Mouse (Mus musculus) neural tube, embryonic 12.5 days (tissue): Measurements from ENCODE around the gene Eif4g1. TPM values are rescaled to one million over a fixed set of nuclear protein-coding genes. Genes with fewer than 3 reads are reported as not detected.

Experiments
- ATAC-seq: fragments of 200-750 bp; cut with Nextera tagmentation; 2 replicates; pipeline ENCODE4 v1.8.0; 2017; ENCODE audit warnings: low read depth, mild to moderate bottlenecking, moderate TSS enrichment, moderate library complexity; ENCODE audit not compliant: low FRiP score
- H3K27ac ChIP-seq: fragments of 300-500 bp; sonication (generic); 2 replicates; pipeline ENCODE4 v1.5.1; 2016
- H3K27me3 ChIP-seq: fragments of 300-500 bp; sonication (generic); replicated peaks from 2 replicates; pipeline ENCODE4 v1.6.1; 2016; ENCODE audit warnings: mild to moderate bottlenecking
- H3K36me3 ChIP-seq: fragments of 300-500 bp; sonication (generic); 2 replicates; pipeline ENCODE4 v1.6.1; 2016; ENCODE audit warnings: mild to moderate bottlenecking
- H3K4me1 ChIP-seq: fragments of 300-500 bp; sonication (generic); 2 replicates; pipeline ENCODE4 v1.6.1; 2016
- H3K4me2 ChIP-seq: fragments of 300-500 bp; sonication (generic); replicated peaks from 2 replicates; pipeline ENCODE4 v1.6.1; 2016; ENCODE audit warnings: mild to moderate bottlenecking
- H3K4me3 ChIP-seq: fragments of 300-500 bp; sonication (generic); 2 replicates; pipeline ENCODE4 v1.5.1; 2016
- H3K9ac ChIP-seq: fragments of 300-500 bp; sonication (generic); 2 replicates; pipeline ENCODE4 v1.6.1; 2016; ENCODE audit warnings: mild to moderate bottlenecking
- H3K9me3 ChIP-seq: fragments of 300-500 bp; sonication (generic); 2 replicates; pipeline ENCODE4 v1.6.1; 2016; ENCODE audit warnings: mild to moderate bottlenecking
- WGBS: fragments of 180-500 bp; shearing (Covaris S2); methylation state at CpG from one replicate; pipeline ENCODE4 v1.1.7; 2016; 5-methylcytosine and 5-hydroxymethylcytosine counted together
- polyA plus RNA-seq: library from polyadenylated mRNA; unstranded; fragments of >200 nt; fragmentation: Nextera tagmentation; extraction: Ambion mirVana; gene quantifications from 2 replicates; pipeline ENCODE4 v1.2.1, GENCODE M21; 2016

Eif4g1 gene
- polyA plus RNA-seq, 1 experiment from 2014 or later, result 183 TPM

DNA sequence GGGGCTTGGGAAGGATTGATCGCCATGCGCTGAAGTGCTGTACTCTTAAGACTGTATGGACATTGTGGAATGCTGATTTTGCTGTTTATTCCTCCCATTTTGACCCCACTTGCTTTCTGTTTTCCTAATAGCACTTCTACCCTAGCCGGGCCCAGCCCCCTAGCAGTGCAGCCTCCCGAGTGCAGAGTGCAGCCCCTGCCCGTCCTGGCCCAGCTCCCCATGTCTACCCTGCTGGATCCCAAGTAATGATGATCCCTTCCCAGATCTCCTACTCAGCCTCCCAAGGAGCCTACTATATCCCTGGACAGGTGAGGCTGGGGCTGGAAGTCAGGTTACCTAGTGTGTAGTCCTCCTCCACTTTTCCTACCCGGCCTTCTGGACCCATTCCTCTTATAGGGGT is 7.1 kb downstream of the Eif4g1 start:
- 92% methylated on average over 6 of the region's 6 CpGs for WGBS
- 0 out of 2 replicates have a peak overlapping the region, but pooled peaks have one; percentile 99 for H3K4me2 ChIP-seq
- H3K9me3 ChIP-seq, result no peaks in the 10 kb centered on the region
- no peak overlapping the region for H3K9ac ChIP-seq
- H3K4me3 ChIP-seq, result no peak overlapping the region
- no peaks in the 10 kb centered on the region for H3K27me3 ChIP-seq
- no peak overlapping the region for H3K27ac ChIP-seq
- peaks cover 49% of the 10 kb centered on the region for H3K36me3 ChIP-seq
- H3K4me1 ChIP-seq, result peaks cover 15% of the 10 kb centered on the region
- ATAC-seq, result no peak

DNA sequence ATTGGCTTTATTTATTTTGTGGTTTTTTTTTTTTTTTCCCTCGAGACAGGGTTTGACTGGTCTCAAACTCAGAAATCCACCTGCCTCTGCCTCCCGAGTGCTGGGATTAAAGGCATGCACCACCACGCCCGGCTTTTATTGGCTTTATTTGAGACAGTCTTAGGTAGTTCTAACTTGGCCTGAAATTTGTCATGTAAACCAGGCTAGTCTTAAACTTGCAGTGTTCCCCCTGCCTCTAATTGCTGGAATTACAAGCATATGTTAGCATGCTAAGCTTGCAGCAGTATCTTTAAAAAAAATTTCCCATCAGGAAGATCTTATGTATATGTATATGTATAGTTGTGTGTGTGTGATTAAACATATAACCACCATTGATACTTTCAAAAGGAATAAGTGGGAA is 8.6 kb downstream of the Eif4g1 start:
- Histone ChIP-seq H3K9ac (no peak overlapping the region), H3K9me3 (no peaks in the 10 kb centered on the region), H3K36me3 (peaks cover 64% of the 10 kb centered on the region), H3K4me1 (peaks cover 15% of the 10 kb centered on the region), H3K4me2 (no peak overlapping the region), H3K27me3 (no peaks in the 10 kb centered on the region), H3K27ac (no peak overlapping the region), H3K4me3 (no peak overlapping the region)
- 85% methylated on average over 4 of the region's 4 CpGs for WGBS
- ATAC-seq, result no peak

DNA sequence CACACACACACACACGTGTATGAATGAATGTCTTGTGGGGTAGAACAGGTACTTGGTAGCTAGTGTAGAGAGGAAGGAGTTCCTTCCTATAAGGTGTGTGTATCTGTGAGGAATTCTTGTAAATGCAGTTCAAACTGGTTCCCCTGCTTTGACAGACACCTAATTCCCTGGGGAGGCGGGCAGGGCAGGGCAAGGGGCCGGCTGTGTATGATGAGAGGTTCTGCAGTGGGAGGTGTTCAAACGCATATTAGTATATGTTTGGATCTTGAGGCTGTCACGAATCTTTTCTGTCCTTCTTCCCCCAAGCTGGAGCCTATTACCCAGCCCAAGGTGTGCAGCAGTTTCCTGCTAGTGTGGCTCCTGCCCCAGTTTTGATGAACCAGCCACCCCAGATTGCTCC is 9.3 kb downstream of the Eif4g1 start:
- no peak overlapping the region for H3K4me2 ChIP-seq
- no peaks in the 10 kb centered on the region for H3K27me3 ChIP-seq
- no peak overlapping the region for H3K9ac ChIP-seq
- peaks cover 71% of the 10 kb centered on the region for H3K36me3 ChIP-seq
- no peak overlapping the region for H3K27ac ChIP-seq
- no peak for ATAC-seq
- no peaks in the 10 kb centered on the region for H3K9me3 ChIP-seq
- H3K4me3 ChIP-seq, result no peak overlapping the region
- WGBS, result 89% methylated on average over 5 of the region's 5 CpGs
- H3K4me1 ChIP-seq, result peaks cover 15% of the 10 kb centered on the region

DNA sequence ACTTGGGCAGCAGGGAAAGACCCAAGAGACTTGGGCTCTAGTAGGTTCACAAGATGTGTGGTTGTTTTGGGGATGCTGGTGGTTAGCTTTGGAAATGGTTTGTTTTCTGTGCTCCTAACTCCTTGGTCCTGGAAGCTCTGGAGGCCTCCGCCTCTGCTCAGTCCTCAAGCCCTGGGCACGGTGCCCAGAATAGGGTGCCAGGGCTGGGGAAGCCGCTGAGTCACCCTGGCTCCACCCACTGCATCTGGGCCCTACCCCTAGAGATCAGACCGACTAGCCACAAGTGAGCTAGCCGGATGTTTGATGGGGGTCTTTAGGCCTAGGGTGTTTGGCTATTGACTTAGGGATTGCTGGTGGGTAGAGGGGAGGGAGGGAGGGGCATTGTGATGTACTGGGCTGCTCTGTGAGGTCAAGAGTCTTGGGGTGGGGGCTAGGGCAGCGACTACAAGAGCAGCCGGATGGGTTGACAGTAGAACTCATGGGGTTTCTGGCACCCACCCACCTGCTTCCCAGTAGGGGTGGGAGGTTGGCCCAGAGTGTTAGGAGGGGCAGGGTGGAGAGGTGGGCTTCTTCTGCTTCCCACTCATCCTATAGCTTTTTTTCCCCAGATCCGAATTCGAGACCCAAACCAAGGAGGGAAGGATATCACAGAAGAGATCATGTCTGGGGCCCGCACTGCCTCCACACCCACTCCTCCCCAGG is 10.0 kb downstream of the Eif4g1 start:
- H3K4me2 ChIP-seq, result no peak overlapping the region

DNA sequence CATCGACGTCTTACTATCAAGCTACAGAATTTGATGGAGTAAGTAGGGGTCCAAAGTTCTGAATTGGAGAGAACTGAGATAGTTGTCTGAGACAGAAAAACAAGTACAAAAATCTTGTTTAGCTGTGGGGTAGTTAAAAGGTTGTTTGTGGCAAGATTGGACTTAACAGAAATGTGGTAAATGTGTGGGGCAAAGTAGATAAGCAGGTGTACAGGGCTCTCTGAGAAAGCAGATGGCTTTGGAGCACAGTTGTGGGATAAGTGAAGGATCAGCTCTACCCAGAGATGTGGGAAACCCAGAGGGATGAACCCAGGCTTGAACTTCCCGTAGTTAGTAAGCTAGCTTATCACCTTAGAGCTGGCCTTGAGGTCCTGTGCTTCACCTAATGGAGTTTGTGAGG is 22.7 kb downstream of the Eif4g1 start:
- Histone ChIP-seq H3K4me3 (no peak overlapping the region), H3K27ac (no peak overlapping the region), H3K27me3 (no peaks in the 10 kb centered on the region), H3K36me3 (peaks cover 61% of the 10 kb centered on the region), H3K4me1 (peaks cover 35% of the 10 kb centered on the region), H3K9me3 (no peaks in the 10 kb centered on the region), H3K4me2 (no peak overlapping the region), H3K9ac (no peak overlapping the region)
- 92% methylated on average over 3 of the region's 3 CpGs for WGBS
- ATAC-seq, result no peak

More for the DNA sequence above, 10.0 kb downstream of the Eif4g1 start:
- peaks cover 15% of the 10 kb centered on the region for H3K4me1 ChIP-seq
- no peaks in the 10 kb centered on the region for H3K27me3 ChIP-seq
- H3K9ac ChIP-seq, result no peak overlapping the region
- no peaks in the 10 kb centered on the region for H3K9me3 ChIP-seq
- H3K36me3 ChIP-seq, result peaks cover 78% of the 10 kb centered on the region
- 87% methylated on average over 10 of the region's 10 CpGs for WGBS
- ATAC-seq, result no peak
- no peak overlapping the region for H3K27ac ChIP-seq
- H3K4me3 ChIP-seq, result no peak overlapping the region

DNA sequence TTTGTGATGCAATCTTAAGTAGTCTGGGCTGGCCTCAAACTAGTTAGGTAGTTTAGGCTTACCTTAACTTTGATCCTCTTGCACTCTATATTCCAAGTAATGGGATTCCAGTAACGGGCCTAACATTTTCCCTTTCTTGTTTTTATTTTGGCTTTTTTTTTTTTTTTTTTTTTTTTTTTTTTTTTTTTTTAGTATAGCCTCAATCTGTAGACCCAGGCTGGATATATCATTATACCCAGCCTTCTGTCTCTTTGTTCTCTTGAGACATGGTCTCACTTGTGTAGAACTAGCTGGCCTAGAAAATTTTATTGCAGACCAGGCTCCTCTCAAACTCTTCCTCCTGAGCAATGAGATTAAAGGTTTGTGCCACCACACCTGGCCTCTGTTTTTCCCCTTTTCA is 23.5 kb downstream of the Eif4g1 start:
- ATAC-seq, result no peak
- Histone ChIP-seq H3K27ac (peak overlapping the region; percentile 43; the same call in 1 of the 2 replicates), H3K36me3 (peaks cover 53% of the 10 kb centered on the region), H3K27me3 (no peaks in the 10 kb centered on the region), H3K9me3 (no peaks in the 10 kb centered on the region), H3K9ac (no peak overlapping the region), H3K4me2 (no peak overlapping the region), H3K4me3 (no peak overlapping the region), H3K4me1 (peaks cover 42% of the 10 kb centered on the region)
- WGBS, result 54% methylated on average over 1 of the region's 1 CpGs

DNA sequence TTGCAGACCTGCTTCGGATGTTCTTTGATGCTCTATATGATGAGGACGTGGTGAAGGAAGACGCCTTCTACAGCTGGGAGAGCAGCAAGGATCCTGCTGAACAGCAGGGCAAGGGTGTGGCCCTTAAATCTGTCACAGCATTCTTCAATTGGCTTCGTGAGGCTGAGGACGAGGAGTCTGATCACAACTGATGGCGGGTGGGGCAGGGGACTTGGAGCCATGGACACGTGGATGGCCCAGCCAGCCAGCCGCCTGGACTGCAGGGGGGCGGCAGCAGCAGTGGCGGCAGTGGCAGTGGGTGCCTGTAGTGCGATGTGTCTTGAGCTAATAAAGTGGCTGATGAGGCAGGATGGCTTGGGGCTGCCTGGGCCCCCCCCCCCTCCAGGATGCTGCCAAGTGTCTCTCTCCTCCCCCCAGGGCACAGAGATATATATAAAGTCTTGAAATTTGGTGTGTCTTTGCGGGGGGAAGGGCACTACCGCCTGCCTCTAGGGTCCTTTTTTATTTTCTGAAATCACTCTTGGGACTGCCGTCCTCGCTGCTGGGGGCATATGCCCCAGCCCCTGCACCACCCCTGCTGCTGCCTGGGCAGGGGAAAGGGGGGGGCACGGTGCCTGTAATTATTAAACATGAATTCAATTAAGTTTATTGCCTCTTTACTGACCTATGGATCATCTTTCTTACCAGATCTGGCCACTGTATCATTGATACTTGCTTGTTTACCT is 24.3 kb downstream of the Eif4g1 start:
- H3K27me3 ChIP-seq, result no peaks in the 10 kb centered on the region
- WGBS, result 29% methylated on average over 16 of the region's 16 CpGs
- H3K36me3 ChIP-seq, result peaks cover 45% of the 10 kb centered on the region
- ATAC-seq, result no peak
- peak overlapping the region; percentile 80 for H3K4me2 ChIP-seq
- no peaks in the 10 kb centered on the region for H3K9me3 ChIP-seq
- H3K9ac ChIP-seq, result no peak overlapping the region
- peaks cover 43% of the 10 kb centered on the region for H3K4me1 ChIP-seq
- H3K27ac ChIP-seq, result peak overlapping the region; percentile 43; the same call in 1 of the 2 replicates
- H3K4me3 ChIP-seq, result no peak overlapping the region

DNA sequence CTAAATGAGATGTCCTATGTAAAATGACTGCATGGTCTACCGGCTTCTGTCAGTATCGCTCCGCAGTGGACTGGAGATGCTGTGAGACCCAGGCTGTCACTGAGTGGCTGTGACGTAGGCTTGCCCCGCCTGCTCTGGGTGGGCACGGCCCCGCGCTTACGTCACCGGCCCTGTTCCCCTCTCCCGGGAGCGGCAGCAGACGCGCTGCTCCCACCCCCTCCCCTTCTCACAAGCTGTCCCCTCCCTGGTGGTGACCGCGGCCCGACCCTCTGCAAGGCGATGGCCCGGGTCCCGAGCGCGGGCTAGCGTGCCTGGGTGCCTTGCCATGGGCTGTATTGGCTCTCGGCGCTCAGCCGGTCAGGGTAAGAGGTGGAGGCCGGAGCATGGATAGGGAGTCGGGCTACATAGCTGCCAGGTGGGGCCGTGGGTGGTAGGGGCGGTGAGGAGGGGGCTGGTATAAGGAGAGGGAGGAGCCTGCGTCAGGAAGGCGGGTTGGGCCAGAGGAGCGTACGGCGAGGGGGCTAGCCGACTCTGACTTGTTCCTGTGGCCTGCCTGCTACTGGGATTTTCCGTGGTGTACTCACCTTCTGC is 25.1 kb downstream of the Eif4g1 start, which contains the start of gene Fam131a:
Gene Fam131a, plus strand, starts transcription at position 131 of the 591 bp plus-strand sequence.
- Histone ChIP-seq H3K4me2 (peak within 1 kb of the TSS; percentile 80), H3K27ac (peak within 1 kb of the TSS; percentile 92), H3K9me3 (no peaks in the 10 kb centered on the region), H3K4me1 (peaks cover 43% of the 10 kb centered on the region), H3K4me3 (peak within 1 kb of the TSS; percentile 59), H3K27me3 (no peaks in the 10 kb centered on the region), H3K9ac (peak within 1 kb of the TSS; percentile 70), H3K36me3 (peaks cover 37% of the 10 kb centered on the region)
- peak; percentile 93 for ATAC-seq
- under 1% methylated on average over 37 of the region's 37 CpGs for WGBS

DNA sequence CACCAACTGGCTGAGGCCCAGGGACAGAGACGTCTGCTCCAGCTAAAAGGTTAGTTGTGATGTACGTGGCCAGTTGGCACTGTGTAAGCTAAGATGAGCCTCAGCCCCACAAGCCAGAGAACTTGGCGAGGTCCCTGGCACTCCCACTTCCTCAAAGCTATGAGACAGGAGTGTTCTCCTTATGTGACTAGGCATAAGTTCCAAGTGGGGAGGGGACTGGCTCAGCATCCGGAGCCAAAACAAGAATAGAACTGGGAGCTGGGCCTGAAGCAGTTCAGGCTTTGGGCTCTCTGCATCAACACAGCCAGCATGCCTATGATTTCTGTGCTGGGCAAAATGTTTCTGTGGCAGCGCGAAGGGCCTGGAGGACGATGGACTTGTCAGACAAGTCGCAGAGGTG is 26.7 kb downstream of the Eif4g1 start:
- H3K9ac ChIP-seq, result no peak overlapping the region
- no peak for ATAC-seq

DNA sequence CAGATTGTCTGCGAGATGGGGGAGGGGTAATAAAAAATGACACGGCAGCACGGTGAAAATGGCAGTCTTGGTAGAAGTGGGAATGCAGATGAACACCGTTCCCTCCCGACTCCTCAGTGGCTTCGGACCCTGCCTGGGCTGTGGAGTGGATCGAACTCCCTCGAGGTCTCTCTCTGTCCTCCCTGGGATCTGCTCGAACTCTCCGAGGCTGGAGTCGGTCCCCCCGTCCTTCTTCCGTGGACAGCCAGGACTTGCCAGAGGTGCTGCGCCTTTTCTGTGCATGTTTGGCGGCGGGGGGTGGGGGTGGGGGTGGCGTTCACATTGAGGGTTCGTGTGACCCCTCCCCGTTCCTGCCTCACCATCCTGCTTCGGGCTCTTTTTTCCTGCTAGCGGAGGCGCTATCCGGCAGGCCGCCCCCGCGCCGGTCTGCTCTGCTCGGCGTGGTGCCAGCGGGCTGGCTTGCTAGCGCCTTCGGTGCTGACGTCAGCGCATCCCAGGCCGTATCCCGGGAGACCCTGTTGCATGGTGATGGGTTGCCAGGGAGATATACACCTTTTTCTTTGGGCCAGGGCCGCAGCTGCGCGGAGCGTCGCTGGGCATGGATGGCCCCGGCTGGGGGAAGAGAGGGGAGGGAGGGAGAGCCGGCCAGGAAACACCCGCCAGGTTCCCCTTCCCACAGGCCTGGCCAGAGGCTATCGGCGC is 27.7 kb downstream of the Eif4g1 start:
- 2% methylated on average over 46 of the region's 46 CpGs for whole genome bisulfite sequencing
- ATAC-seq, result peak; percentile 77

More for the DNA sequence above, 26.7 kb downstream of the Eif4g1 start:
- Histone ChIP-seq H3K9me3 (no peaks in the 10 kb centered on the region), H3K4me1 (peaks cover 43% of the 10 kb centered on the region), H3K4me2 (peak overlapping the region; percentile 71), H3K27ac (no peak overlapping the region; the same call in 1 of the 2 replicates), H3K27me3 (no peaks in the 10 kb centered on the region), H3K4me3 (no peak overlapping the region), H3K36me3 (peaks cover 32% of the 10 kb centered on the region)
- 84% methylated on average over 8 of the region's 8 CpGs for WGBS

DNA sequence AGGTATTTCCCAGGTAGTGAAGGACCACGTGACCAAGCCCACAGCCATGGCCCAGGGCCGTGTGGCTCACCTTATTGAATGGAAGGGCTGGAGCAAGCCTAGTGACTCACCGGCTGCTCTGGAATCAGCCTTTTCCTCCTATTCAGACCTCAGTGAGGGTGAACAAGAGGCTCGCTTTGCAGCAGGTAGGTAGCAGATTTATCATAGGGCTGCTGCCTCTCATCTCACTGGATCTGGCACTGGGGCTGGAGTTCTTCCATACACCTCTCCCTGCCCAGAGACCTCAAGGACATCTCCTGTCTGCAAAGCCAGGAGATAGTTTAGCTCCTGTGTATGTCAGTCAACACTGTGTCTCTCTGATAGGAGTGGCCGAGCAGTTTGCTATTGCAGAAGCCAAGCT is 31.2 kb downstream of the Eif4g1 start:
- Histone ChIP-seq H3K36me3 (peaks cover 26% of the 10 kb centered on the region), H3K9me3 (no peaks in the 10 kb centered on the region), H3K4me2 (no peak overlapping the region), H3K27me3 (no peaks in the 10 kb centered on the region), H3K9ac (no peak overlapping the region), H3K4me3 (no peak overlapping the region), H3K27ac (no peak overlapping the region), H3K4me1 (peaks cover 41% of the 10 kb centered on the region)
- 79% methylated on average over 5 of the region's 5 CpGs for WGBS
- ATAC-seq, result no peak

More for the DNA sequence above, 27.7 kb downstream of the Eif4g1 start:
- Histone ChIP-seq H3K9ac (peak overlapping the region; percentile 53), H3K9me3 (no peaks in the 10 kb centered on the region), H3K4me3 (peak overlapping the region; percentile 36), H3K27me3 (no peaks in the 10 kb centered on the region), H3K4me1 (peaks cover 43% of the 10 kb centered on the region), H3K27ac (no peak overlapping the region; the same call in 1 of the 2 replicates), H3K4me2 (peak overlapping the region; percentile 71), H3K36me3 (peaks cover 28% of the 10 kb centered on the region)

DNA sequence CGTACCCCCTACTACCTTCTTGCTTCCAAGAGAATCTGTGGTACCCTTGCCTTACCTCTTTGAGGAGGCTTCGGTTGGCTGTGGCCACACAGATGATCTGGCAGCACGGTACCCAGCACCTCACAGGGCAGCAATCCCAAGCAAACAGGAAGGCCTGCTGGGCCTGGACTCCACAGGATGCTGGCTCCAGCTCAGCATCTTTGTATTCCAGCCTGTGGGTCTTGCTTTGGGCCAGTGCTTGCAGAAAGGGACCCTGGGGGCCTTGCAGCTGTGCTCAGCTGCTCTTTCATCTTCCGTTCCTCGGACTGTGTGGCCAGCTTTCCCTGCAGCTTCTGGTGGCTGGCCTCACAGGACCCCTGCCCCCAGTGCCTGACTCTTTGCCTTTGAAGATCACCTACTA is 31.9 kb downstream of the Eif4g1 start:
- ATAC-seq, result no peak
- no peak overlapping the region for H3K27ac ChIP-seq

More for the DNA sequence above, 31.9 kb downstream of the Eif4g1 start:
- Histone ChIP-seq H3K4me2 (no peak overlapping the region), H3K9me3 (no peaks in the 10 kb centered on the region), H3K9ac (no peak overlapping the region), H3K27me3 (no peaks in the 10 kb centered on the region), H3K4me1 (peaks cover 35% of the 10 kb centered on the region), H3K36me3 (peaks cover 29% of the 10 kb centered on the region), H3K4me3 (no peak overlapping the region)
- 38% methylated on average over 5 of the region's 5 CpGs for WGBS
